Mouse (Mus musculus) ES-Bruce4 (cell line): ENCODE measurements around the gene 4931406P16Rik. TPM values are rescaled to one million over a fixed set of nuclear protein-coding genes. Genes with fewer than 3 reads are reported as not detected.

Experiments
- H3K27ac ChIP-seq: 2 replicates; pipeline ENCODE4 v1.5.1; 2012; ENCODE audit warnings: low read length, inconsistent platforms; ENCODE audit not compliant: insufficient read depth
- H3K27me3 ChIP-seq: 2 replicates; pipeline ENCODE4 v1.6.1; 2012; ENCODE audit warnings: mild to moderate bottlenecking, low read length, inconsistent platforms; ENCODE audit not compliant: control insufficient read depth, poor library complexity, insufficient read depth, severe bottlenecking
- H3K36me3 ChIP-seq: 2 replicates; pipeline ENCODE4 v1.6.1; 2012; ENCODE audit warnings: inconsistent platforms, mild to moderate bottlenecking, low read length, moderate library complexity; ENCODE audit not compliant: control insufficient read depth, poor library complexity, insufficient read depth, severe bottlenecking
- H3K4me1 ChIP-seq: one replicate; pipeline ENCODE4 v1.8.1; 2011; ENCODE audit warnings: low read length; ENCODE audit not compliant: control insufficient read depth, insufficient read depth
- H3K4me3 ChIP-seq: 2 replicates; pipeline ENCODE4 v1.5.1; 2011; ENCODE audit warnings: low read depth, mild to moderate bottlenecking, low read length
- H3K9ac ChIP-seq: 2 replicates; pipeline ENCODE4 v1.6.1; 2012; ENCODE audit warnings: low read depth, mild to moderate bottlenecking, inconsistent platforms; ENCODE audit not compliant: poor library complexity, severe bottlenecking
- H3K9me3 ChIP-seq: replicated peaks from 2 replicates; pipeline ENCODE4 v1.6.1; 2012; ENCODE audit warnings: mild to moderate bottlenecking, low read length, inconsistent platforms; ENCODE audit not compliant: control insufficient read depth, poor library complexity, insufficient read depth, severe bottlenecking
- CTCF ChIP-seq: IDR thresholded peaks from one replicate; pipeline ENCODE4 v1.8.1; 2011; ENCODE audit warnings: low read depth, low read length
- EP300 ChIP-seq: IDR thresholded peaks from 2 replicates; pipeline ENCODE4 v1.6.1; 2011; ENCODE audit warnings: low read depth, low read length; ENCODE audit not compliant: insufficient read depth
- POLR2A ChIP-seq: IDR thresholded peaks from one replicate; pipeline ENCODE4 v1.8.1; 2011; ENCODE audit warnings: low read length; ENCODE audit not compliant: insufficient read depth
- polyA plus RNA-seq: library from polyadenylated mRNA; stranded (reverse); fragments of >200 nt; gene quantifications from 2 replicates; pipeline ENCODE4 v1.2.4, GENCODE M21; 2011; ENCODE audit warnings: low read depth; ENCODE audit not compliant: missing spikeins, insufficient read depth, insufficient read length

4931406P16Rik gene
- polyA plus RNA-seq, 1 experiment, result 82.5 TPM

- Histone ChIP-seq H3K36me3 (no peaks in the 10 kb centered on the region), H3K4me3 (no peak overlapping the region), H3K27ac (no peak overlapping the region), H3K4me1 (no peaks in the 10 kb centered on the region), H3K9ac (no peak overlapping the region), H3K9me3 (no peaks in the 10 kb centered on the region), H3K27me3 (no peaks in the 10 kb centered on the region)
- no peak for TF ChIP-seq POLR2A
- no peak for TF ChIP-seq CTCF
- TF ChIP-seq EP300, result no peak
Observed at GRCm38 (mm10) chr7:34291265-34291664, 22.1 kb downstream of the 4931406P16Rik start.

- Histone ChIP-seq H3K4me1 (no peaks in the 10 kb centered on the region), H3K27me3 (no peaks in the 10 kb centered on the region), H3K9ac (no peak overlapping the region), H3K27ac (no peak overlapping the region), H3K36me3 (no peaks in the 10 kb centered on the region; the same call in 1 of the 2 replicates), H3K9me3 (no peaks in the 10 kb centered on the region), H3K4me3 (no peak overlapping the region)
- TF ChIP-seq EP300 (no peak), CTCF (no peak), POLR2A (no peak)
Observed at GRCm38 (mm10) chr7:34290450-34291151, 22.8 kb downstream of the 4931406P16Rik start.

GRCm38 (mm10) chr7:34277656-34278055 is 35.7 kb downstream of the 4931406P16Rik start:
- no peak overlapping the region for H3K4me3 ChIP-seq
- no peaks in the 10 kb centered on the region for H3K36me3 ChIP-seq
- H3K4me1 ChIP-seq, result no peaks in the 10 kb centered on the region
- no peak overlapping the region for H3K27ac ChIP-seq
- no peaks in the 10 kb centered on the region for H3K9me3 ChIP-seq
- TF ChIP-seq EP300, result no peak
- no peak for TF ChIP-seq POLR2A
- no peak for TF ChIP-seq CTCF
- H3K9ac ChIP-seq, result no peak overlapping the region
- no peaks in the 10 kb centered on the region for H3K27me3 ChIP-seq

- TF ChIP-seq POLR2A (no peak), CTCF (no peak), EP300 (no peak)
Observed at GRCm38 (mm10) chr7:34276066-34276465, 37.3 kb downstream of the 4931406P16Rik start.

GRCm38 (mm10) chr7:34272465-34272864 is 40.9 kb downstream of the 4931406P16Rik start:
- Histone ChIP-seq H3K9me3 (no peaks in the 10 kb centered on the region), H3K9ac (no peak overlapping the region), H3K27me3 (no peaks in the 10 kb centered on the region), H3K4me3 (no peak overlapping the region), H3K27ac (0 out of 2 replicates have a peak overlapping the region, but pooled peaks have one; percentile 37), H3K4me1 (peaks cover 2% of the 10 kb centered on the region), H3K36me3 (no peaks in the 10 kb centered on the region; the same call in 1 of the 2 replicates)
- no peak for TF ChIP-seq EP300
- TF ChIP-seq POLR2A, result no peak
- TF ChIP-seq CTCF, result no peak

More at GRCm38 (mm10) chr7:34276066-34276465, 37.3 kb downstream of the 4931406P16Rik start:
- Histone ChIP-seq H3K27ac (no peak overlapping the region), H3K9ac (no peak overlapping the region), H3K36me3 (no peaks in the 10 kb centered on the region), H3K27me3 (no peaks in the 10 kb centered on the region), H3K4me1 (peaks cover under 1% of the 10 kb centered on the region), H3K4me3 (no peak overlapping the region), H3K9me3 (no peaks in the 10 kb centered on the region)

GRCm38 (mm10) chr7:34268463-34268862 is 44.9 kb downstream of the 4931406P16Rik start:
- peak overlapping the region; percentile 19; the same call in 1 of the 2 replicates for H3K27ac ChIP-seq

More at GRCm38 (mm10) chr7:34268463-34268862, 44.9 kb downstream of the 4931406P16Rik start:
- Histone ChIP-seq H3K27me3 (no peaks in the 10 kb centered on the region), H3K9me3 (no peaks in the 10 kb centered on the region), H3K9ac (no peak overlapping the region), H3K4me3 (no peak overlapping the region), H3K36me3 (no peaks in the 10 kb centered on the region; the same call in 1 of the 2 replicates), H3K4me1 (peaks cover 3% of the 10 kb centered on the region)
- TF ChIP-seq EP300 (no peak), POLR2A (no peak), CTCF (no peak)
